Mouse (Mus musculus): ENCODE measurements around the gene Greb1. TPM values are rescaled to one million over a fixed set of nuclear protein-coding genes. Genes with fewer than 3 reads are reported as not detected.
A peak's percentile ranks its signal among the peaks of the same experiment; 100 is the strongest.

Gene Greb1
- polyA plus RNA-seq, 2 experiments = 0.41 to 1.1 TPM

DNA sequence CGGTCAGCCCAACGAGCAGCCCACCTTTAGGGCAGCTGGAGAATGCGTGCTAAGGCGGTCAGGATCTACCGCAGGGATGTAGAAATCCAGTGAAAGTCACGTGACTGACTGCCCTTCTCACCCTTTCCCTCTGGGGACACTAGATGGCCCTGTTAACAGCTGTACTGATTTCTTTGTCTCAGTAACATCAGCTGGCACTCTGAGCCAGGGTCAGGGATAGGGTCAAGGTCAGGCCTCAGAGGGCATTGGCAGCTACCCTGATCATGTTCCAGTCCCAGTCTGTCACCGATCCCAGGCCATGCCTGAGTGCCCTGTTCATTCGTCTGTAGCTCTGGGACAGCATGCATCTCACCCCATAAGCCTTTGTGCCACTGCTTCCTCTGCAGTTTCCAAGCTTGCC is 66.7 kb downstream of the Greb1 start:
- Histone ChIP-seq H3K4me3 (ENCODE audit: insufficient read depth in 1 of 2, low read depth in 2 of 2, low read length in 2 of 2) (no peak overlapping the region), H3K4me2 (ENCODE audit: low read depth) (no peak overlapping the region), H3K27ac (no peak overlapping the region), H3K9ac (replicated peaks) (no peak overlapping the region), H3K4me1 (replicated peaks; ENCODE audit: control insufficient read depth in 2 of 2, insufficient read depth in 2 of 2, low read length in 1 of 2) (no peaks in the 10 kb centered on the region; a peak in 1 of 4 replicates), H3K36me3 (replicated peaks; ENCODE audit: control insufficient read depth, insufficient read depth, low read depth) (no peaks in the 10 kb centered on the region), H3K27me3 (ENCODE audit: control insufficient read depth, insufficient read depth, low read length) (no peaks in the 10 kb centered on the region), H3K9me3 (ENCODE audit: control insufficient read depth, low read length) (no peaks in the 10 kb centered on the region)
- peak; percentile 30; the same call in 1 of the 2 replicates for TF ChIP-seq CTCF (IDR thresholded peaks at IDR 0.05; ENCODE audit: low read depth)
- TF ChIP-seq EP300 (IDR thresholded peaks at IDR 0.05; ENCODE audit: low read depth) = no peak
- DNase-seq (ENCODE audit: low read depth in 3 of 3, low spot score in 3 of 3) (no peak), ATAC-seq (ENCODE audit: insufficient read depth) (peak; percentile 33; the same call in 1 of the 2 replicates)
- WGBS (ENCODE audit: insufficient replicate concordance) = 57% methylated on average over 8 of the region's 8 CpGs

GRCm38 (mm10) chr12:16731121-16731741 is 69.5 kb downstream of the Greb1 start:
- no peak overlapping the region for H3K27ac ChIP-seq
- H3K4me1 ChIP-seq (replicated peaks; ENCODE audit: control insufficient read depth in 2 of 2, insufficient read depth in 2 of 2, low read length in 1 of 2) = peaks cover 0 to 10% of the 10 kb centered on the region in 2 experiments; a peak in 2 of 4 replicates
- DNase-seq (ENCODE audit: low read depth in 3 of 3, low spot score in 3 of 3) (no peak), ATAC-seq (ENCODE audit: insufficient read depth) (no peak)
- H3K36me3 ChIP-seq (replicated peaks; ENCODE audit: control insufficient read depth, insufficient read depth, low read depth) = no peaks in the 10 kb centered on the region
- H3K4me3 ChIP-seq (ENCODE audit: insufficient read depth in 1 of 2, low read depth in 2 of 2, low read length in 2 of 2) = no peak overlapping the region
- no peaks in the 10 kb centered on the region for H3K9me3 ChIP-seq (ENCODE audit: control insufficient read depth, low read length)
- no peak overlapping the region for H3K9ac ChIP-seq (replicated peaks)
- 57% methylated on average over 11 of the region's 11 CpGs for WGBS (ENCODE audit: insufficient replicate concordance)
- H3K4me2 ChIP-seq (ENCODE audit: low read depth) = no peak overlapping the region
- no peak for TF ChIP-seq EP300 (IDR thresholded peaks at IDR 0.05; ENCODE audit: low read depth)
- TF ChIP-seq CTCF (IDR thresholded peaks at IDR 0.05; ENCODE audit: low read depth) = no peak
- H3K27me3 ChIP-seq (ENCODE audit: control insufficient read depth, insufficient read depth, low read length) = no peaks in the 10 kb centered on the region

DNA sequence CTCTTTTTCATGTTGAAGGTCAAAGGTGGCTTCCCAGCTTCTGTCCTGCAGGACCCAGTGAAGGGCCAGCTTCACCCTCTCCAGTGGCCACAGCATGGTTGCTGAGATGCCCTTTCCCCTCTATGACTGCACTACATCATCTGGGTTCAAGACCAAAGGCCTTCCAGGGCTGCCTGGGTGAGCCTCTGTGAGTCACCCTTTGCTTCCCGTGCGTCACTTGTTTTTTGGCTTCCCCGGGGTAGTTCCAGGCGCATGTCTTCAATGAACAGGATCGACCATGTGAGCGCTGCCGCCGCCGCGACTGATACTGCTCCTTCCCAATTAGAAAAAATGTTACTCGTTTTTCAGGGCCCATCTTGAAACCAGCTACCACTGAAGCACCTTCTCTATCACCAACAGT is 70.5 kb downstream of the Greb1 start:
- TF ChIP-seq EP300 (IDR thresholded peaks at IDR 0.05; ENCODE audit: low read depth) = no peak
- TF ChIP-seq CTCF (IDR thresholded peaks at IDR 0.05; ENCODE audit: low read depth) = no peak
- DNase-seq (ENCODE audit: low read depth in 3 of 3, low spot score in 3 of 3) (no peak), ATAC-seq (ENCODE audit: insufficient read depth) (no peak)
- Histone ChIP-seq H3K4me2 (ENCODE audit: low read depth) (no peak overlapping the region), H3K9ac (replicated peaks) (no peak overlapping the region), H3K9me3 (ENCODE audit: control insufficient read depth, low read length) (no peaks in the 10 kb centered on the region), H3K36me3 (replicated peaks; ENCODE audit: control insufficient read depth, insufficient read depth, low read depth) (no peaks in the 10 kb centered on the region), H3K27ac (no peak overlapping the region), H3K4me1 (replicated peaks; ENCODE audit: control insufficient read depth in 2 of 2, insufficient read depth in 2 of 2, low read length in 1 of 2) (peaks cover 0 to 13% of the 10 kb centered on the region in 2 experiments; a peak in 2 of 4 replicates), H3K4me3 (ENCODE audit: insufficient read depth in 1 of 2, low read depth in 2 of 2, low read length in 2 of 2) (no peak overlapping the region), H3K27me3 (ENCODE audit: control insufficient read depth, insufficient read depth, low read length) (no peaks in the 10 kb centered on the region)
- WGBS (ENCODE audit: insufficient replicate concordance) = 76% methylated on average over 11 of the region's 11 CpGs

DNA sequence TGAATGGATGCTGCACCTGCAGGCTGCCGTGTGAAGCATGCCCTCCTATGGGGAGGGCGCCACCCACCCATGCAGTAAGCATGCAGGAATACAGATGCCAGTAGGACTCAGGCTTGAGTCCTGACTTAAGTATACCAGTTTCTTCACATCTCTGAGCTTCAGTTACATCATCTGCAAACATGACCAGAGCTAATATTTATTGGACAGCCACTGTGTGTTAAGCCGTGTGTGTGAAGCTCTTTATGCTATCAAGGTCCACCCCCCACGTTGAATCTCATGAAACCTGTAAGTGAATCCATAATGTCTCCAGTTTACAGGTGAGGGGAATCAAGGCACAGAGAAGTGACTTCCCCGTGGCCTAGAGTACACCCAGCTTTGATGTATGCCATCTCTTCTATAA is 72.5 kb downstream of the Greb1 start:
- ATAC-seq (ENCODE audit: insufficient read depth) (no peak), DNase-seq (ENCODE audit: low read depth in 3 of 3, low spot score in 3 of 3) (no peak)
- 49% methylated on average over 5 of the region's 5 CpGs for WGBS (ENCODE audit: insufficient replicate concordance)
- Histone ChIP-seq H3K9ac (replicated peaks) (no peak overlapping the region), H3K4me2 (ENCODE audit: low read depth) (no peak overlapping the region), H3K9me3 (ENCODE audit: control insufficient read depth, low read length) (no peaks in the 10 kb centered on the region), H3K27ac (no peak overlapping the region), H3K4me3 (ENCODE audit: insufficient read depth in 1 of 2, low read depth in 2 of 2, low read length in 2 of 2) (no peak overlapping the region), H3K36me3 (replicated peaks; ENCODE audit: control insufficient read depth, insufficient read depth, low read depth) (no peaks in the 10 kb centered on the region), H3K4me1 (replicated peaks; ENCODE audit: control insufficient read depth in 2 of 2, insufficient read depth in 2 of 2, low read length in 1 of 2) (peaks cover 0 to 14% of the 10 kb centered on the region in 2 experiments; a peak in 2 of 4 replicates), H3K27me3 (ENCODE audit: control insufficient read depth, insufficient read depth, low read length) (no peaks in the 10 kb centered on the region)
- TF ChIP-seq EP300 (IDR thresholded peaks at IDR 0.05; ENCODE audit: low read depth) (no peak), CTCF (IDR thresholded peaks at IDR 0.05; ENCODE audit: low read depth) (no peak)

DNA sequence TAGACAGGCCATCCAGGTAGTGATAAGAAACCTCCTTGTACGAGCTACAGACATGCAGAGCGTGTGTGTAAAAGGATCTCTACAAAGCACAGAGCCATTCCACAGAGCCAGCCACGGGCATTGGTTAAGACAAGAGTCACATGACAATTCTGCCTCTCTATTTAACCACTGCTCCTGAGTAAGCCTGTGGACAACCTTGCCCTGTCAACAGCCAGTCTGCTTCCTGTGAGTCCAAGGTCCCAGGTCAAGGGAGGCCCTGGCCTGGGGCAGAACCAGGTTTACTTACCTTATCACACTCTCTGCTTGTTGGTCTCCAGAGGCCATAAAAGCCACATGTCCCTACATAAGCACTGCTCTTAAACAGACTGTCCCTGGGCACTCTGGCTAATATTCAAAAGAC is 74.5 kb downstream of the Greb1 start:
- peaks cover 0 to 14% of the 10 kb centered on the region in 2 experiments; a peak in 2 of 4 replicates for H3K4me1 ChIP-seq (replicated peaks; ENCODE audit: control insufficient read depth in 2 of 2, insufficient read depth in 2 of 2, low read length in 1 of 2)
- no peak for TF ChIP-seq EP300 (IDR thresholded peaks at IDR 0.05; ENCODE audit: low read depth)
- TF ChIP-seq CTCF (IDR thresholded peaks at IDR 0.05; ENCODE audit: low read depth) = no peak
- H3K27ac ChIP-seq = no peak overlapping the region
- H3K9me3 ChIP-seq (ENCODE audit: control insufficient read depth, low read length) = no peaks in the 10 kb centered on the region
- no peaks in the 10 kb centered on the region for H3K36me3 ChIP-seq (replicated peaks; ENCODE audit: control insufficient read depth, insufficient read depth, low read depth)
- no peak overlapping the region for H3K4me3 ChIP-seq (ENCODE audit: insufficient read depth in 1 of 2, low read depth in 2 of 2, low read length in 2 of 2)
- ATAC-seq (ENCODE audit: insufficient read depth) (peak; percentile 82), DNase-seq (ENCODE audit: low read depth in 3 of 3, low spot score in 3 of 3) (peak in 2 of 3 experiments; percentile 23 to 26)
- whole genome bisulfite sequencing (ENCODE audit: insufficient replicate concordance) = 41% methylated on average over 3 of the region's 3 CpGs
- H3K4me2 ChIP-seq (ENCODE audit: low read depth) = no peak overlapping the region
- H3K27me3 ChIP-seq (ENCODE audit: control insufficient read depth, insufficient read depth, low read length) = no peaks in the 10 kb centered on the region
- no peak overlapping the region for H3K9ac ChIP-seq (replicated peaks)

Measured in liver, embryonic 14.5 days (tissue).